Mouse (Mus musculus): ENCODE measurements around the gene Tnn. TPM values are rescaled to one million over a fixed set of nuclear protein-coding genes. Genes with fewer than 3 reads are reported as not detected.

Gene Tnn
- 1.3 and 1.7 TPM in 2 replicates for polyA plus RNA-seq (2016; fragmentation: Nextera tagmentation; extraction: Ambion mirVana)

DNA sequence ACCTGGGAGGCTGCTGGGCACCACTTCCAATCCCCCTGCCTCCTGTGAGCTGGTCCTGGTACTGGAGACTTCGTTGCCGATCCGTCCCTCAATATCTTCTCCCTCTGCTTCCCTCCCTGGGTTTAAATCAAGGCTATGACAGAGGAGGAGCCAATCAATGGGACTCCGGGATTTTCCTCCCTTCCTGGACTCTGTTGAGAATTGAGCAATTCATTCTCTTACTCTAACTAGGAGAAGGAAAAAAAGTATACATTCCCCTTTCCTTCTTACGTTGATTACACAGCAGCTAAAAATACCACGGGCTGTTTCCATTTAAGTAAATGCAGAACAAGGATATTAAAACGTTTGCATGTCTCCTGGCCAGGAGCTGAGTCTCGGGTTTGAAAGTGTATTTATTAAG, at the start of gene Tnn:
Tnn (minus strand) TSS at position 101 of the 400 bp plus-strand sequence.
- H3K4me3 ChIP-seq: no peak within 1 kb of the TSS
- H3K9ac ChIP-seq: no peak within 1 kb of the TSS
- 47% methylated on average over 8 of the region's 8 CpGs for WGBS
- H3K27ac ChIP-seq: no peak within 1 kb of the TSS
- no peaks in the 10 kb centered on the region for H3K36me3 ChIP-seq
- peaks cover 10% of the 10 kb centered on the region; the same call in 1 of the 2 replicates for H3K4me1 ChIP-seq
- no peak within 1 kb of the TSS for H3K4me2 ChIP-seq (replicated peaks)
- ATAC-seq (ENCODE audit: insufficient number of reproducible peaks, insufficient read depth, low FRiP score, low TSS enrichment): no peak
- no peaks in the 10 kb centered on the region for H3K27me3 ChIP-seq
- no peaks in the 10 kb centered on the region for H3K9me3 ChIP-seq

- Histone ChIP-seq H3K9me3 (no peaks in the 10 kb centered on the region), H3K9ac (peak overlapping the region; percentile 80), H3K4me3 (peak overlapping the region; percentile 90), H3K27me3 (no peaks in the 10 kb centered on the region), H3K4me1 (no peaks in the 10 kb centered on the region), H3K4me2 (replicated peaks) (peak overlapping the region; percentile 84), H3K36me3 (peaks cover 14% of the 10 kb centered on the region; the same call in 1 of the 2 replicates), H3K27ac (peak overlapping the region; percentile 37; the same call in 1 of the 2 replicates)
- ATAC-seq (ENCODE audit: insufficient number of reproducible peaks, insufficient read depth, low FRiP score, low TSS enrichment): no peak
- WGBS: under 1% methylated on average over 13 of the region's 13 CpGs
Measured at GRCm38 (mm10) chr1:160195337-160195663, 41.9 kb upstream of the Tnn start.

- Histone ChIP-seq H3K4me2 (replicated peaks) (peak within 1 kb of the TSS; percentile 84), H3K36me3 (0 out of 2 replicates have a peak, but pooled peaks cover 11% of the 10 kb centered on the region), H3K27ac (peak within 1 kb of the TSS; percentile 37; the same call in 1 of the 2 replicates), H3K9me3 (no peaks in the 10 kb centered on the region), H3K9ac (peak within 1 kb of the TSS; percentile 80), H3K4me1 (no peaks in the 10 kb centered on the region), H3K27me3 (no peaks in the 10 kb centered on the region), H3K4me3 (peak within 1 kb of the TSS; percentile 90)
- WGBS: 7% methylated on average over 31 of the region's 31 CpGs
- ATAC-seq (ENCODE audit: insufficient number of reproducible peaks, insufficient read depth, low FRiP score, low TSS enrichment): peak; percentile 99
Measured at GRCm38 (mm10) chr1:160194529-160195336, 41.4 kb upstream of the Tnn start, which contains the start of gene Mrps14. Mrps14 (plus strand) TSS chr1:160195215.

DNA sequence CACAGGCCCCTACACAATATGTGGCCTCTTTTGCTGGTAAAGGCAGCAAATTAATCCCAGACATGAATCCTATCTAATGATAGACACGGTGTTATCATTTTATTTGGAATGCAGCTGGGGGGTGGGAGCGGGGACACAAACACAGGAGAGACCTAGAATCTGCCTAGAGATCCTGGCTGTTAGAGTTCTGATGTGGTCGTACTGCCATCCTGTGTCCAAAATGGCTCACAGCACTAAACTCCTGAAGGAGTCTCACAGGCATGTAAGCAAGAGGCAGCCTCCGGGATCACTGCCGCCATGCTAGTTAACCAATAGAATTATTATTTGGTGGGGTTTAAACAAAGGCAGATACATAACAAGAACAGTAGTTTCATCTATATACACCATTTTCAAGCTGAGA, 31.1 kb upstream of the Tnn start:
- Histone ChIP-seq H3K27me3 (no peaks in the 10 kb centered on the region), H3K9me3 (no peaks in the 10 kb centered on the region), H3K4me2 (replicated peaks) (peak overlapping the region; percentile 28; the same call in 1 of the 2 replicates), H3K4me3 (no peak overlapping the region), H3K36me3 (no peaks in the 10 kb centered on the region), H3K27ac (no peak overlapping the region), H3K9ac (no peak overlapping the region), H3K4me1 (no peaks in the 10 kb centered on the region)
- peak; percentile 74; the same call in 1 of the 2 replicates for ATAC-seq (ENCODE audit: insufficient number of reproducible peaks, insufficient read depth, low FRiP score, low TSS enrichment)
- 18% methylated on average over 5 of the region's 5 CpGs for WGBS

DNA sequence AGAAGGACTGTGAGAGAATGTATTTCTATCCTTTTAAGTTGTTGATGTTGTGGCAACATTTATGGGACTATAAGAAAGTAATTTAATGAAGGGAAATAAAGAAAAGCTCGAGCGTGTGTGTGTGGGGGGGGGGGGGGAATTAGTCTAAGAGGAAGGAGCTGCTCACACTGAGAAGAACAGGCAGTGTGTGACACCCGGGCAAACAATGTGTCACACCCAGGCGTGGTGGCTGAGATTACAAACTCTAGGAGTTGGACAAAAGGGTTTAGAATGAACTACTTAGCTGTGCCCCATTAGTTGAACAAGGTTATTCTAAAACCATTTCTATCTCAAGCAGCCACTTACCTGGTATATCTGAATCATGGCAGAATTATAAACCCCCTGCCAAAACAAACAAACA, 27.8 kb upstream of the Tnn start:
- H3K36me3 ChIP-seq: no peaks in the 10 kb centered on the region
- H3K27me3 ChIP-seq: no peaks in the 10 kb centered on the region
- H3K9me3 ChIP-seq: no peaks in the 10 kb centered on the region
- H3K9ac ChIP-seq: no peak overlapping the region
- no peak overlapping the region for H3K4me3 ChIP-seq
- no peak overlapping the region for H3K27ac ChIP-seq
- WGBS: 66% methylated on average over 4 of the region's 4 CpGs
- H3K4me2 ChIP-seq (replicated peaks): no peak overlapping the region
- no peak for ATAC-seq (ENCODE audit: insufficient number of reproducible peaks, insufficient read depth, low FRiP score, low TSS enrichment)
- no peaks in the 10 kb centered on the region for H3K4me1 ChIP-seq

GRCm38 (mm10) chr1:160176903-160177302, 23.5 kb upstream of the Tnn start:
- Histone ChIP-seq H3K27me3 (no peaks in the 10 kb centered on the region), H3K4me2 (replicated peaks) (no peak overlapping the region), H3K9ac (no peak overlapping the region), H3K36me3 (no peaks in the 10 kb centered on the region), H3K4me1 (no peaks in the 10 kb centered on the region), H3K4me3 (no peak overlapping the region), H3K9me3 (no peaks in the 10 kb centered on the region), H3K27ac (no peak overlapping the region)
- no peak for ATAC-seq (ENCODE audit: insufficient number of reproducible peaks, insufficient read depth, low FRiP score, low TSS enrichment)
- 63% methylated on average over 8 of the region's 8 CpGs for WGBS

- no peak overlapping the region for H3K4me3 ChIP-seq
- ATAC-seq (ENCODE audit: insufficient number of reproducible peaks, insufficient read depth, low FRiP score, low TSS enrichment): no peak
- no peaks in the 10 kb centered on the region for H3K27me3 ChIP-seq
- H3K9ac ChIP-seq: no peak overlapping the region
- H3K9me3 ChIP-seq: no peaks in the 10 kb centered on the region
- H3K4me1 ChIP-seq: no peaks in the 10 kb centered on the region
- H3K4me2 ChIP-seq (replicated peaks): no peak overlapping the region
- no peaks in the 10 kb centered on the region for H3K36me3 ChIP-seq
- H3K27ac ChIP-seq: no peak overlapping the region
- WGBS: 52% methylated on average over 5 of the region's 5 CpGs
Measured at GRCm38 (mm10) chr1:160166600-160166999, 13.2 kb upstream of the Tnn start.

GRCm38 (mm10) chr1:160158190-160158589, 4.8 kb upstream of the Tnn start:
- no peaks in the 10 kb centered on the region for H3K36me3 ChIP-seq
- H3K4me1 ChIP-seq: no peaks in the 10 kb centered on the region
- H3K9ac ChIP-seq: no peak overlapping the region
- no peak overlapping the region for H3K4me3 ChIP-seq
- no peaks in the 10 kb centered on the region for H3K27me3 ChIP-seq
- H3K27ac ChIP-seq: no peak overlapping the region
- H3K9me3 ChIP-seq: no peaks in the 10 kb centered on the region
- H3K4me2 ChIP-seq (replicated peaks): no peak overlapping the region
- ATAC-seq (ENCODE audit: insufficient number of reproducible peaks, insufficient read depth, low FRiP score, low TSS enrichment): no peak
- WGBS: 89% methylated on average over 2 of the region's 2 CpGs

DNA sequence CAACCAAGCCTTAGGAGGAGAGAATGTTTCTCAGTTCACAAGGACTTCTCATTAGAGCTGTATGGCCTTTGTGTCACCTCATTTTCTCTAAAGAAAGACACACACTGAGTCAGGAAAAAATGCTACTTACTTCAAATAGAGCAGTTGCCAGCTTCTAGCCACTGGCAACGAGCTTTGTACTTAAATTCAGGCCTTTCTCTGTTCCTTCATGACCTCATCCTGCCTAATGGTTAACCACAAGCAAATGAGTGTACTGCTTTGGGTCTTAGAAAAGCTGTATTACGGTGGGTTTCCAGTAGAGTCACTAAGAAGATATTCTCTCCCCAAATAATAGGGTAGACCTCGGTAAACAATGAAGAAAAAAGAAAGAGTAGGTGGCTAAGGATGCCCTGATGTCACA, 2.7 kb downstream of the Tnn start:
- Histone ChIP-seq H3K27me3 (no peaks in the 10 kb centered on the region), H3K9ac (no peak overlapping the region), H3K9me3 (no peaks in the 10 kb centered on the region), H3K4me2 (replicated peaks) (no peak overlapping the region), H3K27ac (no peak overlapping the region), H3K36me3 (no peaks in the 10 kb centered on the region), H3K4me1 (peaks cover 10% of the 10 kb centered on the region; the same call in 1 of the 2 replicates), H3K4me3 (no peak overlapping the region)
- ATAC-seq (ENCODE audit: insufficient number of reproducible peaks, insufficient read depth, low FRiP score, low TSS enrichment): no peak
- 80% methylated on average over 3 of the region's 3 CpGs for WGBS

GRCm38 (mm10) chr1:160149291-160149906, 4.0 kb downstream of the Tnn start:
- WGBS: 32% methylated on average over 11 of the region's 11 CpGs
- no peak overlapping the region for H3K4me3 ChIP-seq
- H3K4me2 ChIP-seq (replicated peaks): 0 out of 2 replicates have a peak overlapping the region, but pooled peaks have one; percentile 9
- H3K9ac ChIP-seq: no peak overlapping the region
- no peak for ATAC-seq (ENCODE audit: insufficient number of reproducible peaks, insufficient read depth, low FRiP score, low TSS enrichment)
- peaks cover 10% of the 10 kb centered on the region; the same call in 1 of the 2 replicates for H3K4me1 ChIP-seq
- no peaks in the 10 kb centered on the region for H3K27me3 ChIP-seq
- 0 out of 2 replicates have a peak overlapping the region, but pooled peaks have one; percentile 23 for H3K27ac ChIP-seq
- H3K36me3 ChIP-seq: no peaks in the 10 kb centered on the region
- no peaks in the 10 kb centered on the region for H3K9me3 ChIP-seq

DNA sequence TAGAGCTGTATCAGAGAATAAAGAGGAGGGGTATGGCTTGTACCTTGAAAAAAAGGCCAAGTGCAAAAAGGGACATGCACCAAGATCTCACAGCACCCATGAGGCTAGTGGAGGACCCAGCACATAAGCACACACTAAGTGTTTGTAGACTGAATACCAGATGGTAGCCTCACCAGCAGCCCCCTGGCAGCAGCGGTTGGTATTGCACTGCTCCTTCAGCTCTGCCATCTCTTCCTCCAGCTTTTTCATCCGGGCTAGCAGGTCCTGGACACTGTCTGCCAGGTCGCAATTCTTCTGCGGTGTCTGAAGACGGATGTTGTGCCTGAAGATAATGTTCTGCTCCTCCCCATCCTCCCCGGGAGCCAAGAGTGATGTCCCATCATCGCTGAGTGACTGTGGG, 6.1 kb downstream of the Tnn start:
- Histone ChIP-seq H3K4me1 (peaks cover 10% of the 10 kb centered on the region; the same call in 1 of the 2 replicates), H3K4me2 (replicated peaks) (no peak overlapping the region), H3K9me3 (no peaks in the 10 kb centered on the region), H3K27ac (no peak overlapping the region), H3K27me3 (no peaks in the 10 kb centered on the region), H3K36me3 (no peaks in the 10 kb centered on the region), H3K4me3 (no peak overlapping the region), H3K9ac (no peak overlapping the region)
- WGBS: 85% methylated on average over 7 of the region's 7 CpGs
- ATAC-seq (ENCODE audit: insufficient number of reproducible peaks, insufficient read depth, low FRiP score, low TSS enrichment): no peak

DNA sequence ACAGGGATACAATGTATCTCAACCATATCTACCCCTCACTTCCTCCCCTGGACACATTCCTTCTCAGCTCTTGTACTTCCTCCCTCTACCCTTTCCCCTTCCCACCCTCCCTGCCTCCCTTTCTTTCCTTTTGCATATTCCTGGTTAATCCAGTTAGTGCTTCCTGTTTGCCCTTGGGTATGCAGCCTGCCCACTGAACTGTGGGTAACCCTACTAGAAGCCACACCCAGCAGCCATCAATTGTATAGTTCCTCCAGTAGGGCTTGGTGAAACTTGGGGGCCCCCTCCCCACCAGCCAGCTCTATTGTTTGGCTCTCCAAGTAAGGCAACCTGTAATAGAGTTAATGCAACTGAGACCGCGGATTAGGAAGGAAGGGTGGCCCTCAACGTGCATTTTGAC, 7.8 kb downstream of the Tnn start:
- Histone ChIP-seq H3K27ac (no peak overlapping the region), H3K27me3 (no peaks in the 10 kb centered on the region), H3K4me3 (no peak overlapping the region), H3K4me2 (replicated peaks) (no peak overlapping the region), H3K36me3 (no peaks in the 10 kb centered on the region), H3K9ac (no peak overlapping the region), H3K9me3 (no peaks in the 10 kb centered on the region), H3K4me1 (peaks cover 10% of the 10 kb centered on the region; the same call in 1 of the 2 replicates)
- ATAC-seq (ENCODE audit: insufficient number of reproducible peaks, insufficient read depth, low FRiP score, low TSS enrichment): no peak
- WGBS: 75% methylated on average over 3 of the region's 3 CpGs
